Mouse (Mus musculus): ENCODE measurements around the gene Rps4x.

- TF ChIP-seq CTCF (IDR thresholded peaks at IDR 0.05; ENCODE audit: extremely low read depth, insufficient read depth, low read length) (no peak), POLR2A (IDR thresholded peaks at IDR 0.05; ENCODE audit: extremely low read depth, insufficient read depth, low read length) (no peak)
These were observed 26.1 kb downstream of the Rps4x start for GRCm38 (mm10) chrX:102163096-102163495.
